ENCODE assay signal across 10 mouse cellular contexts in genomic region chr17:49867321-49868137, GRCm38 (mm10).
A peak's percentile ranks its signal among the peaks of the same experiment; 100 is the strongest.
DNase-seq lines count a peak whose midpoint lies in the region; ATAC-seq and TF ChIP-seq lines count a peak whose summit lies in the region.
"Had no signal": no experiment of that assay in that cellular context is flagged by ENCODE, and none has a peak within 500 bp of the region (broad histone marks: within the 10 kb centered on the region; RNA-seq: fewer than 3 reads in every experiment).

No protein-coding gene starts in this region.

- 17% methylated on average over 13 of the region's 13 CpGs for WGBS in heart, embryonic 15.5 days
- WGBS in heart, adult 2 months, result 29% methylated on average over 13 of the region's 13 CpGs
- 19% methylated on average over 13 of the region's 13 CpGs for WGBS in hindbrain, postnatal 0 days

- no peak for TF ChIP-seq POLR2A in heart, adult 2 months (IDR thresholded peaks at IDR 0.05; ENCODE audit: insufficient read depth, low read depth, low read length)

- H3K4me1 ChIP-seq in heart, embryonic 15.5 days (replicated peaks), result peaks cover 13% of the 10 kb centered on the region
- no peaks in the 10 kb centered on the region for H3K4me1 ChIP-seq in heart, adult 2 months (ENCODE audit: control insufficient read depth, insufficient read depth, low read length)
- H3K4me1 ChIP-seq in hindbrain, postnatal 0 days (ENCODE audit: insufficient read depth, low read length), result peaks cover 16% of the 10 kb centered on the region
- H3K4me1 ChIP-seq: intestine, embryonic 15.5 days; liver, embryonic 12.5 days had no signal

- intact Hi-C loops in heart, adult 2 months (cut with DNase I), result no loop called here

- H3K27me3 ChIP-seq in heart, embryonic 15.5 days, result peaks cover 22% of the 10 kb centered on the region
- no peaks in the 10 kb centered on the region for H3K27me3 ChIP-seq in heart, adult 2 months (ENCODE audit: control insufficient read depth, insufficient read depth, low read length)
- no peaks in the 10 kb centered on the region for H3K27me3 ChIP-seq in hindbrain, postnatal 0 days (ENCODE audit: insufficient read depth, low read length)
- H3K27me3 ChIP-seq: intestine, embryonic 15.5 days had no signal

- no peaks in the 10 kb centered on the region for H3K9me3 ChIP-seq in heart, embryonic 15.5 days (replicated peaks)
- H3K9me3 ChIP-seq in hindbrain, postnatal 0 days (ENCODE audit: low read length), result no peaks in the 10 kb centered on the region
- H3K9me3 ChIP-seq: intestine, embryonic 15.5 days; liver, embryonic 12.5 days had no signal

- no peak overlapping the region for H3K9ac ChIP-seq in heart, embryonic 15.5 days
- H3K9ac ChIP-seq in heart, adult 2 months (ENCODE audit: low read depth, low read length), result no peak overlapping the region
- H3K9ac ChIP-seq in hindbrain, postnatal 0 days (replicated peaks; ENCODE audit: low read length), result no peak overlapping the region
- H3K9ac ChIP-seq: intestine, embryonic 15.5 days; liver, embryonic 12.5 days had no signal

- DNase-seq in heart, adult 2 months, result no peak
- DNase-seq in MN1 (ENCODE audit: low spot score) (peak; percentile 48), NIH3T3 (ENCODE audit: low read depth) (peak; percentile 96)
- DNase-seq in hindbrain, postnatal 0 days (ENCODE audit: low spot score), result peak; percentile 71
- no peak for DNase-seq in urinary bladder, adult 2 months (ENCODE audit: low spot score)
- DNase-seq: adrenal gland, postnatal 36 days had no signal

- H3K27ac ChIP-seq in heart, embryonic 15.5 days, result no peak overlapping the region
- H3K27ac ChIP-seq in heart, adult 2 months, result no peak overlapping the region
- peak overlapping the region; percentile 8; the same call in 1 of the 2 replicates for H3K27ac ChIP-seq in hindbrain, postnatal 0 days
- H3K27ac ChIP-seq: intestine, embryonic 15.5 days; liver, embryonic 12.5 days had no signal

- no peak for TF ChIP-seq CTCF in heart, adult 2 months (IDR thresholded peaks at IDR 0.05)
- TF ChIP-seq CTCF in hindbrain, postnatal 0 days (IDR thresholded peaks at IDR 0.05; ENCODE audit: low read depth), result 0 out of 2 replicates have a peak, but pooled peaks have one; percentile 16

- H3K36me3 ChIP-seq in heart, embryonic 15.5 days, result no peaks in the 10 kb centered on the region
- H3K36me3 ChIP-seq in heart, adult 2 months (ENCODE audit: control insufficient read depth, insufficient read depth, low read length), result no peaks in the 10 kb centered on the region
- H3K36me3 ChIP-seq in hindbrain, postnatal 0 days (ENCODE audit: insufficient read depth, low read length), result no peaks in the 10 kb centered on the region
- H3K36me3 ChIP-seq: intestine, embryonic 15.5 days; liver, embryonic 12.5 days had no signal

- no peak; the same call in 1 of the 2 replicates for ATAC-seq in heart, embryonic 15.5 days (replicated peaks; ENCODE audit: insufficient number of reproducible peaks, insufficient read depth, low FRiP score, low read depth)
- ATAC-seq in hindbrain, postnatal 0 days, result 0 out of 2 replicates have a peak, but pooled peaks have one; percentile 10
- no peak for ATAC-seq in megakaryocyte, adult 5-6 weeks (ENCODE audit: poor library complexity, severe bottlenecking)
- ATAC-seq: intestine, embryonic 15.5 days; liver, embryonic 12.5 days had no signal

- no peak for TF ChIP-seq EP300 in heart, adult 2 months (IDR thresholded peaks at IDR 0.05; ENCODE audit: insufficient read depth, low read depth, low read length)

- H3K4me2 ChIP-seq in heart, embryonic 15.5 days, result 0 out of 2 replicates have a peak overlapping the region, but pooled peaks have one; percentile 8
- H3K4me2 ChIP-seq in hindbrain, postnatal 0 days (ENCODE audit: low read depth, low read length), result no peak overlapping the region
- H3K4me2 ChIP-seq: intestine, embryonic 15.5 days; liver, embryonic 12.5 days had no signal

- no peaks in the 10 kb centered on the region for H3K79me2 ChIP-seq in heart, adult 2 months (replicated peaks; ENCODE audit: control insufficient read depth, insufficient read depth, low read length)

- H3K4me3 ChIP-seq in heart, embryonic 15.5 days, result no peak overlapping the region
- H3K4me3 ChIP-seq in heart, adult 2 months, result no peak overlapping the region
- no peak overlapping the region for H3K4me3 ChIP-seq in hindbrain, postnatal 0 days (ENCODE audit: low read length)
- H3K4me3 ChIP-seq: intestine, embryonic 15.5 days; liver, embryonic 12.5 days had no signal

Comparison
In these comparisons a context has a peak if more than half of its experiments do, and no peak if none do; other contexts are left out.
1. DNase-seq: peak in MN1 (single experiment), NIH3T3 (single experiment) and hindbrain, postnatal 0 days (single experiment); none in heart, adult 2 months (0 of 2) and urinary bladder, adult 2 months (single experiment).